Mouse (Mus musculus) thymus, postnatal 36 days (tissue): Measurements from ENCODE around the gene G6pc2.

ENCODE experiments used
- DNase-seq, 2 experiments: peaks; one replicate each; pipeline ENCODE4 v3.0.0; 2022; ENCODE audit warnings: mixed read lengths in 2 of 2

G6pc2 gene

DNA sequence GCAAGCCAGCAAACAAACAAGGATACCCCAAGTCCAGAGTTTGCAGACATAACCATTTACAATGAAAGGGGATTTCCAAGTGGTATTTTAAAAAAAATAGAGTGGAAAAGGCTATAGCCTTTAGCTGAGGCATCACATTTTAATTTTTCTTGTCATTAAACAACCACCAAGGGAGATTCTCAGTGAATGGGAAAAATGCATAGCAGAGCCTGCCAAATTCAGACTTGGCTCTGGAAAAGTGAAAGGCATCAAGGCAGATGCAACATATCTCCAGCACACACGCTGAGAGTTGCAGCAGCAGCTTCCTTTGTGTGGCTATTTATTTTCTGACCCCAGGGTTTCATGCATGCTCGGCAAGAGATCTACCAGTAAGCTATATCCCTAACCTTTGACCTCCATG, 34.1 kb downstream of the G6pc2 start:
- DNase-seq, result no peak

DNA sequence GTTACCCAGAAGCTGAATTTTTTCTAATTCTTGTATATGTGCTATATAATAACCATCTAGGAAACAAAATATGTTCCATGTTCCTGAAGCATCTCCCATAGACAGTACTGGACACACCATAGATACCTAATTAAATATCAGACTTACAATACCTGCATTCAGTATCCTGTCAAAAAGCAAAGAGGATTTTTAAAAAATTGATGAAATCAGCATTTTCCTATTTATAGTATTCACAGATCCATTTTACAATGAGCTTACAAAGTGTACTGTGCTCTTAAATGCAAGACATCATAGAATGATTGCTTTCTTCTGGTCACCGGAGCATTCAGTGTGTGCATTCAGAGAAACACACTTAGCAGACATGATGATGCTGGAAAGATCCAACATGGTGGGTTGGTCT, 36.2 kb downstream of the G6pc2 start:
- DNase-seq, result no peak

DNA sequence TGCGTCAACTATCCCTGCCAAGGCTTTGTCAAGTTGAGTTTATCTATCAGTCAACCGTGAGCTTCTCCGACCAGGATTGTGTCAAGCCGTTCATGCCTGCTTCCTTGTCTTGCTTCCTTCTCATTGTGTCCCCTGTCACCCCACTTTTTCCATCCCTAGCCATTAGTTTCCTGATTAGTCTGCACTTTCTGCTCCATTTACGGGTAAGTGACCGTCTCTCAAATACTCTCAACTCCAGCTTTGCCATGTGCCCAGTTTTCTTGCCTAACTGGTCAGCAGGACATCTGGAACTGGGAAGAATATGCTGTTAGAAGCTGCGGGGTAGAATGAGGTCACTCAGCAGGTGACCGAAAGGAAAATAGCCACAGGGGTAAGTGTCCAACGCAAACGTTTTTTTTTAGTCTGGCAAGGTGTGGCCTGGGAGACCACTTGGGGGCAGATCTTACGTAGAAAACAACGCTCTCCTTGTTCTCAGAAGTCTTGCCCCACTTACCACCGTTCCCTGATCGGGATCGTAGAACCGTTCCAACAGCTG, 37.4 kb downstream of the G6pc2 start:
- DNase-seq, result no peak

DNA sequence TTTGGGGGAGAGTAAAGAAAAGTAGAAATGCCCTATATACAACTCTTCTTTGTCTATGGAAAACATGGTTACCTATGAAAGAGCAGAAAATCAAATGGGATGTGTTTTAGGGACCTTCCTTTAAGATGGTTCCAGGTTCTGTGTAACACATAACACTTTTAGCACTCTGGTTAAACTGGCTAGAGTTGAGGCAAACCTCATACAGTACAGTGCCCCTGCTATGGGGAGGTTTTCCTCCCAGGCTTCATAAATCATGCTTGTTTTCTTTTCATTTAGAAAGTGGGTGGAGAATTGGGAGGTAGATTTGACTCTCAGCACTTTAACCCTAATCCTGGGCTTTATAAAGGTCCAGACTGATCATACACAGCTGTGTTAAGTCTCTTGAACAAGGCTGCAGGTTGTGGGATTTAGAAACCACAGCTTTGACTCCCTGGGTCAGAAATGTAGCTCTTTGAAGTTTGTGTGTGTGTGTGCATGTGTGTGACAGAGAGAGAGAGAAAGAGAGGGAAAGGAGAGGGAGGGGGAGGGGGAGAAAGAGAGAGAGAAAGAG, 53.3 kb downstream of the G6pc2 start:
- no peak for DNase-seq

DNA sequence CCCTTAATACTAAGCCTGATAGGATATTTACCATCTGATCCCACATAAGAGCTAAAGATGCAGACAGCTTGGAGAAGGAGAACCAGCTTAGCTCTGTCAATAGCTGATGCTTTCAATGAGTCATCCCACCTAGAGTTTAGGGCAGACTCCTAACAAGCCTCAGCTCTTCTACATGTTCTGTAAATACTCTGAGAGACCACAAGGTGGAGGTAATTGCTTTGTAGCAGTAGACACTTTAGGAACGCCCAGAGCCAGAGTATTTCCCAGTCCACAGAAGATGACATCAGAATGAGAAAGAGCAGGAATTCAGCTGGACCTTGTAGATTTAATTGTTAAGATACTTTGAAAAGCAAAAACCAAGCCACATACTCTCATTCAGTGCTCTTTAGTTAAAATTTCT, 65.0 kb downstream of the G6pc2 start:
- DNase-seq, result no peak
